Mouse (Mus musculus): Measurements from ENCODE around the gene Wnt3a.

- peak; percentile 66 for TF ChIP-seq CTCF (IDR thresholded peaks at IDR 0.05; ENCODE audit: extremely low read depth, insufficient read depth, low read length)
- no peak for TF ChIP-seq POLR2A (IDR thresholded peaks at IDR 0.05; ENCODE audit: extremely low read depth, insufficient read depth, low read length)
These were observed 40.0 kb upstream of the Wnt3a start for GRCm38 (mm10) chr11:59330560-59330959.
